Mouse (Mus musculus) liver, embryonic 14.5 days (tissue): ENCODE data around the gene Mbnl2. TPM values are rescaled to one million over a fixed set of nuclear protein-coding genes. Genes with fewer than 3 reads are reported as not detected.

Experiments used
- ATAC-seq: fragments of 200-750 bp; cut with Nextera tagmentation; 2 replicates; pipeline ENCODE4 v1.8.0; 2017; ENCODE audit warnings: moderate number of reproducible peaks, mild to moderate bottlenecking, moderate library complexity; ENCODE audit not compliant: insufficient read depth
- DNase-seq, 3 experiments: peaks; one replicate each; pipeline ENCODE4 v3.0.0-alpha.2; 2012 to 2013; ENCODE audit warnings: low read depth in 3 of 3, low spot score in 3 of 3
- H3K27ac ChIP-seq: fragments of 300-500 bp; sonication (generic); 2 replicates; pipeline ENCODE4 v1.5.1; 2014; ENCODE audit warnings: moderate library complexity, mild to moderate bottlenecking, control low read depth, inconsistent platforms
- H3K27me3 ChIP-seq: fragments of 300-500 bp; sonication (generic); 2 replicates; pipeline ENCODE4 v1.6.1; 2014; ENCODE audit warnings: mild to moderate bottlenecking, low read length, moderate library complexity; ENCODE audit not compliant: control insufficient read depth, insufficient read depth
- H3K36me3 ChIP-seq: fragments of 300-500 bp; sonication (generic); replicated peaks from 2 replicates; pipeline ENCODE4 v1.6.1; 2014; ENCODE audit warnings: low read depth; ENCODE audit not compliant: control insufficient read depth, insufficient read depth
- H3K4me1 ChIP-seq, 2 experiments: fragments of 200-500 bp in 1 of 2; fragments of 300-500 bp in 1 of 2; sonication (generic) in 1 of 2; replicated peaks; 2 replicates each; pipeline ENCODE4 v1.6.1; 2012 to 2014; ENCODE audit warnings: antibody characterized with exemption in 1 of 2, inconsistent platforms in 1 of 2, low read length in 1 of 2; ENCODE audit not compliant: control insufficient read depth in 2 of 2, insufficient read depth in 2 of 2
- H3K4me2 ChIP-seq: fragments of 300-500 bp; sonication (generic); 2 replicates; pipeline ENCODE4 v1.6.1; 2014; ENCODE audit warnings: low read depth, mild to moderate bottlenecking, control low read depth, moderate library complexity
- H3K4me3 ChIP-seq, 2 experiments: fragments of 200-500 bp in 1 of 2; fragments of 300-500 bp in 1 of 2; sonication (generic) in 1 of 2; 2 replicates each; pipeline ENCODE4 v1.5.1; 2012 to 2014; ENCODE audit warnings: low read depth in 2 of 2, low read length in 2 of 2, mild to moderate bottlenecking in 2 of 2, control low read depth in 1 of 2, inconsistent platforms in 1 of 2, moderate library complexity in 1 of 2; ENCODE audit not compliant: insufficient read depth in 1 of 2
- H3K9ac ChIP-seq: fragments of 300-500 bp; sonication (generic); replicated peaks from 2 replicates; pipeline ENCODE4 v1.6.1; 2014; ENCODE audit warnings: mild to moderate bottlenecking, control low read depth, moderate library complexity
- H3K9me3 ChIP-seq: fragments of 300-500 bp; sonication (generic); 2 replicates; pipeline ENCODE4 v1.6.1; 2016; ENCODE audit warnings: low read length, mixed read lengths; ENCODE audit not compliant: control insufficient read depth
- CTCF ChIP-seq: IDR thresholded peaks from 2 replicates; pipeline ENCODE4 v1.5.1; 2016; ENCODE audit warnings: antibody characterized with exemption, low read depth, control low read depth
- EP300 ChIP-seq: IDR thresholded peaks from 2 replicates; pipeline ENCODE4 v1.6.1; 2016; ENCODE audit warnings: antibody characterized with exemption, low read depth
- WGBS: fragments of 180-500 bp; shearing (Covaris S2); extraction: QIAGEN DNeasy Blood & Tissue Kit; methylation state at CpG from one replicate; pipeline ENCODE4 v1.1.7; 2014; ENCODE audit not compliant: insufficient replicate concordance; 5-methylcytosine and 5-hydroxymethylcytosine counted together
- polyA plus RNA-seq, 2 experiments: library from polyadenylated mRNA; depleted of rRNA in 1 of 2; stranded (reverse) in 1 of 2; unstranded in 1 of 2; fragments of >200 nt; fragmentation: Nextera tagmentation in 1 of 2; extraction: Ambion mirVana in 1 of 2; gene quantifications; 2 replicates each; pipeline versions ENCODE4 v1.2.1 to v1.2.3; 2012 to 2014

The Mbnl2 gene
- polyA plus RNA-seq, 2 experiments: 6.5 to 13.5 TPM

DNA sequence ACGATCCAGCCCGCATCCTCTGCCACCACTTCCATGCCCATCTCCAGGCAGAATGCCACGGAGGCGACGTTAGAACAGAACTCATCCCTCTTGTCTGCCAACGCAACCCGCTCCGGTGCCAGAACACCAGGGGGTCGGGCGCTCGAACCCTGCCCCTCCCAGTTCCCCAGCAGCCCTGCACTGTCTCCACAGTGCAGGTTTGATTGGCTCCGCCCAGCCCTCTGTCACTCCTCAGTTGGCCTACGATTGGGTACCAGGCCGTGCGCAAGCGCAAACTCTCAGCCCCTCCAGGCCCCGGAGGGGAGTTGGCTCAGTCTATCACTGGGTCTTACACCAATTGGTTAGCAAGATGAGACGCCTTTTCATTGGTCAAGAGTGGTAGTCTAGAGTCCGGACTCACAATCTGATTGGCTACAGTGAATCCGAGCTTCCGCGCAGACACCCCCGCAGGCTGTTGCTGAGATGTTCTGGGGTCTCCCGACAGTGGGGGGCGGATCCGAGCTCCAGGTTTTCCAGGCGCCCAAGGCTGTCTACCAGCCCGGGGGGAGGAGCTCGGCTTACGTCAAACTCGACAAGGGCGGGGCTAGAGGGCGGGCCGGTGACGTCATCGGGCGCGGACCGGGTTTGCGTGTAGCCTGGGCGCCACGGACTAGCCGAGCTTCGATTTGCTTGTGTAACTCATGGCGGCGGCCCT is 202.0 kb downstream of the Mbnl2 start:
- H3K4me2 ChIP-seq: peak overlapping the region; percentile 89
- DNase-seq: peak; percentile 83 to 89 (median 88)
- TF ChIP-seq EP300 (peak; percentile 39), CTCF (no peak)
- 0 out of 4 replicates have a peak, but pooled peaks cover 0 to 3% of the 10 kb centered on the region in 2 experiments for H3K4me1 ChIP-seq
- peak overlapping the region; percentile 57 to 74 for H3K4me3 ChIP-seq
- H3K27ac ChIP-seq: peak overlapping the region; percentile 72
- ATAC-seq: peak; percentile 85
- H3K27me3 ChIP-seq: peaks cover 8% of the 10 kb centered on the region
- under 1% methylated on average over 46 of the region's 46 CpGs for WGBS
- no peaks in the 10 kb centered on the region for H3K9me3 ChIP-seq
- peak overlapping the region; percentile 56 for H3K9ac ChIP-seq
- H3K36me3 ChIP-seq: no peaks in the 10 kb centered on the region

DNA sequence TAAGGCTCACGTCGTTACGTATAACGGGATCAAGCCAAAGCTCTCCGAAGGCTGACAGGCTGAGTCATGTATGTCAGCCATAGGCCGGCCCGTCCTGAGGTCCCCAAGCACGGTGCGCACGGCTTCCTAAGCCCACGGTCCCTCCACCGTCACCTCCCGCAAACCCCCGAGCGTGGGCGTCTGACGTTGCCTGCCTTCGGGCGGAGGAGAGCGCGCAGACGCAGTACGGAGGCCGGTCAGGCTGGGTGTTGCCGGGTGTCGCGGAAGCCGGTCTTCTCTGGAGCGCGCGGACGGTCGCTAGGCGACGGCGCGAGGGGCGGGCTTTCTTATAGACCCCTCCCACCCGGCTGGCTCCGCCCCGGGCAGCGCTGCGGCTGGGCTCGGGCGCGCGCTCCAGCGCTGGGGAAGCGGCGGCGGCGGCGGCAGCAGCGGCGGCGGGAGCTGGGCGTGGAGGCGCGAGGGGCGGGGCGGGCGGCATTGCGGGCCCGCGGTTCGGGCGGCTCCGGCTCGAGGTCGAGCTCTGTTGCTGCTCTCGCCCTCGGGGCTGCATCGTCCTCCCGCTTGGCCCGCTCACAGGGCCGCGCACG is 202.6 kb downstream of the Mbnl2 start, which contains the start of gene Rap2a:
Rap2a (plus strand) TSS at position 463 of the 587 bp plus-strand sequence.
- peak; percentile 82 for ATAC-seq
- under 1% methylated on average over 67 of the region's 78 CpGs for WGBS
- Histone ChIP-seq H3K9ac (peak within 1 kb of the TSS; percentile 56), H3K4me2 (peak within 1 kb of the TSS; percentile 89), H3K9me3 (no peaks in the 10 kb centered on the region), H3K36me3 (no peaks in the 10 kb centered on the region), H3K27me3 (peaks cover 8% of the 10 kb centered on the region), H3K4me3 (peak within 1 kb of the TSS; percentile 57 to 77), H3K27ac (peak within 1 kb of the TSS; percentile 72), H3K4me1 (0 out of 4 replicates have a peak, but pooled peaks cover 0 to 3% of the 10 kb centered on the region in 2 experiments)
- DNase-seq: peak; percentile 75 to 80 (median 80)
- TF ChIP-seq EP300 (no peak; the same call in 1 of the 2 replicates), CTCF (0 out of 2 replicates have a peak, but pooled peaks have one; percentile 4)

DNA sequence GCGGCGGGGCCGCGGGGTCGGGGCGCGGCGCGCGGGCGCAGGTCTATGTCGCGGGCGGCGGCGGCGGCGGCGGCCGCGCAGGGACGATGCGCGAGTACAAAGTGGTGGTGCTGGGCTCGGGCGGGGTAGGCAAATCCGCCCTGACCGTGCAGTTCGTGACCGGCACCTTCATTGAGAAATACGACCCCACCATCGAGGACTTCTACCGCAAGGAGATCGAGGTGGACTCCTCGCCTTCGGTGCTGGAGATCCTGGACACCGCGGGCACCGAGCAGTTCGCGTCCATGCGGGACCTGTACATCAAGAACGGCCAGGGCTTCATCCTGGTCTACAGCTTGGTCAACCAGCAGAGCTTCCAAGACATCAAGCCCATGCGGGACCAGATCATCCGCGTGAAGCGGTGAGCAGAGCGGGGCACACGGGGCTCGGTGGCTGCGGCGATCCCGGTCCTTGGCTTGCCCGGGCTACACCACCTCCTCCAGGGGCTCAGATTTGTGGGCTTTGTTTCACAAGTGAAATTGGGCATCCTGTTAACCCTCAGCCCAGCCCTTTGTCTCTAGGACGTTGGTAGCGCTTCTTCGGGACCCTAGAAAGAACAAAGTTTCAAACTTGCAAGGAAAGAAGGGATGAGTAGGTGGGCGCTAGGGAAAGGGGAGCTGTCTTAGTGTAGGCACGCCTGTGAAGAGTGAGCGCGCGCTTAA is 203.3 kb downstream of the Mbnl2 start:
- no peak for DNase-seq
- no peak overlapping the region for H3K27ac ChIP-seq
- H3K9me3 ChIP-seq: no peaks in the 10 kb centered on the region
- H3K9ac ChIP-seq: peak overlapping the region; percentile 52
- no peaks in the 10 kb centered on the region for H3K36me3 ChIP-seq
- peak overlapping the region; percentile 89 for H3K4me2 ChIP-seq
- 0 out of 4 replicates have a peak, but pooled peaks cover 0 to 3% of the 10 kb centered on the region in 2 experiments for H3K4me1 ChIP-seq
- H3K27me3 ChIP-seq: peaks cover 8% of the 10 kb centered on the region
- WGBS: under 1% methylated on average over 62 of the region's 62 CpGs
- TF ChIP-seq EP300: no peak
- no peak for TF ChIP-seq CTCF
- H3K4me3 ChIP-seq: peak overlapping the region; percentile 57 to 77
- peak; percentile 21 for ATAC-seq

DNA sequence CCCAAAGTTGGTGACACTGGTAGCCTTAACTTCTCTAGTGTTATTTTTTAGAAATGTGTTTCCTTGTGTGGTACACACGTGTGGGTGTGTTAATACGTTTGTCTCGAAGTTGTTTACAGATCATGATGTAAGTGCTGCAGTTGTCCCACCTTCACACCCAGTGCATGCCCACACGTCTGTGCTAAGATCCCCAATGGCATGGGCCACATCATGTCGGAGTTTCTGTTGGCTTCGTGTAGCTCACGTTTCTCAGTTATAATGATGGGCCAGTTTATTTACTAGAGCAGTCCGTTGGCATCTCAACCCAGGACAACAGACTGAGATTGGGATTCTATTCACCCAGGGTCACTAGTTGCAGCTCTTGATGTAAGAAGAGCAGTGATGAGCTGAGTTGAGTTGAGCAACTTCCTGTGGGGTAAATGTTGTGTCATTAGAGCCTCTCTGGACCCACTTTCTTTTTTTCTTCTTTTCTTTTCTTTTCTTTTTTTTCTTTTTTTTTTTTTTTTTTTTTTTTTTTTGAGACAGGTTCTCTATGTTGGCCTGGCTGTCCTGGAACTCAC is 205.0 kb downstream of the Mbnl2 start:
- no peak overlapping the region for H3K4me3 ChIP-seq

More for the DNA sequence above, 205.0 kb downstream of the Mbnl2 start:
- Histone ChIP-seq H3K4me2 (peak overlapping the region; percentile 6; the same call in 1 of the 2 replicates), H3K9ac (no peak overlapping the region), H3K27me3 (peaks cover 8% of the 10 kb centered on the region), H3K36me3 (no peaks in the 10 kb centered on the region), H3K4me1 (0 out of 4 replicates have a peak, but pooled peaks cover 0 to 3% of the 10 kb centered on the region in 2 experiments), H3K9me3 (no peaks in the 10 kb centered on the region), H3K27ac (no peak overlapping the region)
- ATAC-seq: no peak
- TF ChIP-seq EP300 (no peak), CTCF (no peak)
- WGBS: 64% methylated on average over 8 of the region's 8 CpGs
- DNase-seq: no peak
